Mouse (Mus musculus): ENCODE results near the gene Gcgr. TPM values are rescaled to one million over a fixed set of nuclear protein-coding genes. Genes with fewer than 3 reads are reported as not detected.

The Gcgr gene
- total RNA-seq, 1 experiment = 0.40 TPM

GRCm38 (mm10) chr11:120501018-120501417, 29.5 kb upstream of the Gcgr start:
- Histone ChIP-seq H3K9ac (ENCODE audit: insufficient read depth, low read depth, low read length, poor library complexity, severe bottlenecking) (no peak overlapping the region), H3K36me3 (ENCODE audit: control insufficient read depth, insufficient read depth, low read length, poor library complexity, severe bottlenecking) (peaks cover 19% of the 10 kb centered on the region), H3K27ac (ENCODE audit: insufficient read depth, low read depth, low read length, poor library complexity, severe bottlenecking) (no peak overlapping the region), H3K4me3 (ENCODE audit: insufficient read depth in 1 of 2, low read depth in 1 of 2, low read length in 2 of 2, poor library complexity in 1 of 2, severe bottlenecking in 1 of 2) (no peak overlapping the region), H3K9me3 (ENCODE audit: control insufficient read depth, insufficient read depth, low read depth, low read length) (no peaks in the 10 kb centered on the region), H3K4me1 (ENCODE audit: control insufficient read depth in 2 of 2, insufficient read depth in 2 of 2, low read length in 2 of 2, poor library complexity in 1 of 2) (peaks cover 0 to 2% of the 10 kb centered on the region in 2 experiments; a peak in 1 of 4 replicates)
- DNase-seq (ENCODE audit: low read depth, low spot score) = no peak
- TF ChIP-seq ZNF384 (IDR thresholded peaks at IDR 0.05; ENCODE audit: low read depth, low read length) = no peak
- TF ChIP-seq ZC3H11A (IDR thresholded peaks at IDR 0.05; ENCODE audit: borderline replicate concordance, low read depth, low read length) = no peak
- no peak for TF ChIP-seq HCFC1 (IDR thresholded peaks at IDR 0.05; ENCODE audit: borderline replicate concordance, insufficient read depth, low read length)
- TF ChIP-seq CHD2 (IDR thresholded peaks at IDR 0.05; ENCODE audit: low read depth, low read length) = no peak
- TF ChIP-seq MAFK (IDR thresholded peaks at IDR 0.05; ENCODE audit: insufficient read depth, low read depth, low read length) = no peak
- in situ Hi-C loops (cut with MboI; ENCODE audit: low sequenced_read_pairs in 2 of 2, unreplicated experiment in 2 of 2) = no loop called here

GRCm38 (mm10) chr11:120501701-120502100, 28.8 kb upstream of the Gcgr start:
- Histone ChIP-seq H3K36me3 (ENCODE audit: control insufficient read depth, insufficient read depth, low read length, poor library complexity, severe bottlenecking) (peaks cover 15% of the 10 kb centered on the region), H3K27ac (ENCODE audit: insufficient read depth, low read depth, low read length, poor library complexity, severe bottlenecking) (no peak overlapping the region), H3K9ac (ENCODE audit: insufficient read depth, low read depth, low read length, poor library complexity, severe bottlenecking) (no peak overlapping the region), H3K4me1 (ENCODE audit: control insufficient read depth in 2 of 2, insufficient read depth in 2 of 2, low read length in 2 of 2, poor library complexity in 1 of 2) (peaks cover 0 to 2% of the 10 kb centered on the region in 2 experiments; a peak in 1 of 4 replicates), H3K4me3 (ENCODE audit: insufficient read depth in 1 of 2, low read depth in 1 of 2, low read length in 2 of 2, poor library complexity in 1 of 2, severe bottlenecking in 1 of 2) (no peak overlapping the region), H3K9me3 (ENCODE audit: control insufficient read depth, insufficient read depth, low read depth, low read length) (no peaks in the 10 kb centered on the region)
- DNase-seq (ENCODE audit: low read depth, low spot score) = no peak
- no peak for TF ChIP-seq CHD2 (IDR thresholded peaks at IDR 0.05; ENCODE audit: low read depth, low read length)
- TF ChIP-seq HCFC1 (IDR thresholded peaks at IDR 0.05; ENCODE audit: borderline replicate concordance, insufficient read depth, low read length) = no peak
- no peak for TF ChIP-seq MAFK (IDR thresholded peaks at IDR 0.05; ENCODE audit: insufficient read depth, low read depth, low read length)
- in situ Hi-C loops (cut with MboI; ENCODE audit: low sequenced_read_pairs in 2 of 2, unreplicated experiment in 2 of 2) = no loop called here

GRCm38 (mm10) chr11:120505661-120506060, 24.8 kb upstream of the Gcgr start:
- Histone ChIP-seq H3K4me1 (ENCODE audit: control insufficient read depth in 2 of 2, insufficient read depth in 2 of 2, low read length in 2 of 2, poor library complexity in 1 of 2) (peaks cover 0 to 2% of the 10 kb centered on the region in 2 experiments; a peak in 1 of 4 replicates), H3K27ac (ENCODE audit: insufficient read depth, low read depth, low read length, poor library complexity, severe bottlenecking) (no peak overlapping the region), H3K4me3 (ENCODE audit: insufficient read depth in 1 of 2, low read depth in 1 of 2, low read length in 2 of 2, poor library complexity in 1 of 2, severe bottlenecking in 1 of 2) (no peak overlapping the region), H3K9me3 (ENCODE audit: control insufficient read depth, insufficient read depth, low read depth, low read length) (no peaks in the 10 kb centered on the region), H3K9ac (ENCODE audit: insufficient read depth, low read depth, low read length, poor library complexity, severe bottlenecking) (no peak overlapping the region), H3K36me3 (ENCODE audit: control insufficient read depth, insufficient read depth, low read length, poor library complexity, severe bottlenecking) (no peaks in the 10 kb centered on the region)
- TF ChIP-seq HCFC1 (IDR thresholded peaks at IDR 0.05; ENCODE audit: borderline replicate concordance, insufficient read depth, low read length) (no peak), MAFK (IDR thresholded peaks at IDR 0.05; ENCODE audit: insufficient read depth, low read depth, low read length) (no peak), ZNF384 (IDR thresholded peaks at IDR 0.05; ENCODE audit: low read depth, low read length) (no peak), CHD2 (IDR thresholded peaks at IDR 0.05; ENCODE audit: low read depth, low read length) (no peak), ZC3H11A (IDR thresholded peaks at IDR 0.05; ENCODE audit: borderline replicate concordance, low read depth, low read length) (no peak)
- no peak for DNase-seq (ENCODE audit: low read depth, low spot score)
- in situ Hi-C loops (cut with MboI; ENCODE audit: low sequenced_read_pairs in 2 of 2, unreplicated experiment in 2 of 2) = no loop called here

GRCm38 (mm10) chr11:120506899-120507298, 23.6 kb upstream of the Gcgr start:
- no peak for DNase-seq (ENCODE audit: low read depth, low spot score)
- in situ Hi-C loops (cut with MboI; ENCODE audit: low sequenced_read_pairs in 2 of 2, unreplicated experiment in 2 of 2) = no loop called here
- Histone ChIP-seq H3K9me3 (ENCODE audit: control insufficient read depth, insufficient read depth, low read depth, low read length) (no peaks in the 10 kb centered on the region), H3K4me1 (ENCODE audit: control insufficient read depth in 2 of 2, insufficient read depth in 2 of 2, low read length in 2 of 2, poor library complexity in 1 of 2) (peaks cover 0 to 2% of the 10 kb centered on the region in 2 experiments; a peak in 1 of 4 replicates), H3K4me3 (ENCODE audit: insufficient read depth in 1 of 2, low read depth in 1 of 2, low read length in 2 of 2, poor library complexity in 1 of 2, severe bottlenecking in 1 of 2) (no peak overlapping the region), H3K36me3 (ENCODE audit: control insufficient read depth, insufficient read depth, low read length, poor library complexity, severe bottlenecking) (no peaks in the 10 kb centered on the region), H3K27ac (ENCODE audit: insufficient read depth, low read depth, low read length, poor library complexity, severe bottlenecking) (no peak overlapping the region), H3K9ac (ENCODE audit: insufficient read depth, low read depth, low read length, poor library complexity, severe bottlenecking) (no peak overlapping the region)
- TF ChIP-seq CHD2 (IDR thresholded peaks at IDR 0.05; ENCODE audit: low read depth, low read length) = no peak
- TF ChIP-seq MAFK (IDR thresholded peaks at IDR 0.05; ENCODE audit: insufficient read depth, low read depth, low read length) = no peak
- TF ChIP-seq ZNF384 (IDR thresholded peaks at IDR 0.05; ENCODE audit: low read depth, low read length) = no peak
- no peak for TF ChIP-seq HCFC1 (IDR thresholded peaks at IDR 0.05; ENCODE audit: borderline replicate concordance, insufficient read depth, low read length)
- no peak for TF ChIP-seq ZC3H11A (IDR thresholded peaks at IDR 0.05; ENCODE audit: borderline replicate concordance, low read depth, low read length)
